Mouse (Mus musculus): ENCODE results near the gene Srbd1.

The Srbd1 gene

DNA sequence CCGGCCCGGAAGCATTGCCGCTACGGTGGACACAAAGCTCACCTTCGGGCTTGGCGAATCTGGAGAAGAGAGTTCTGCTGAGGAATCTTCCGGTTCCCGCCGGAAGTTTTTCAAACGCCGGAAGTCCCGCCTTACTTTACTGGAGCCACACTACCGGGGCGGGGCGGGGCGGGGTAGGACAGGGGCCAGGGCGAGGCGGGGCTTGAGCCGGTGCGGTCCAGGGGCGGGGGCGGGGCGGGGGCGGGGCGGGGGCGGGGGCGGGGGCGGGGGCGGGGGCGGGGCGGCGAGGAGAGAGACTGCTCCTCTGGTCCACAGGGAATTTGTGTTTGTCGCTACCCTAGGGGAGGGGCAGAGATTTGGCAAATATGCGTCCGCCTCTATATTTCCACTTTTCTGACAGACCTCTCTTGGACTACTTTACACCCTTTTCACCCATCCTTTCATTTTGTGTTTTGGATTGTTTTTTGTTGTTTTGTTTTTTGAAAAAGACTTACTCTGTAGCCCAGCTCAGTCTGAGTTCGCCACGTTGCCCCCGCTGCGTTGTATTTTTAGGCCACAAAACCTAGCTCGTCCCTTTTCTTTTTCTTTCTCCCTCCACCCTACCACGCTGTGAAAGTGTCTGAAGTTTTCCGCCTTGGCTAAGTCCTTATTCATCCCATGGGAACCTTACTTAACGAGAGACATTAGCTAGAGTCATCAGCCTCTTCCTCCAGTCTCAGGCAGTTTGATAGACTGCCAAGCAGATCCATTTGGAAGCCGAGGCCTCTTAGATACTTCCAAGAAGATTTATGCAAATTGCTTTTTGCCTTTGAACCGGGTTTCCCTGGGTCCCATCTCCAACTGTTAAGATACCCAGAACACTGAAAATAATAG lies at the start of gene Srbd1:
Srbd1 (minus strand) TSS at position 97 of the 873 bp plus-strand sequence.
- DNase-seq (ENCODE audit: low read depth, low spot score) = peak; percentile 93

DNA sequence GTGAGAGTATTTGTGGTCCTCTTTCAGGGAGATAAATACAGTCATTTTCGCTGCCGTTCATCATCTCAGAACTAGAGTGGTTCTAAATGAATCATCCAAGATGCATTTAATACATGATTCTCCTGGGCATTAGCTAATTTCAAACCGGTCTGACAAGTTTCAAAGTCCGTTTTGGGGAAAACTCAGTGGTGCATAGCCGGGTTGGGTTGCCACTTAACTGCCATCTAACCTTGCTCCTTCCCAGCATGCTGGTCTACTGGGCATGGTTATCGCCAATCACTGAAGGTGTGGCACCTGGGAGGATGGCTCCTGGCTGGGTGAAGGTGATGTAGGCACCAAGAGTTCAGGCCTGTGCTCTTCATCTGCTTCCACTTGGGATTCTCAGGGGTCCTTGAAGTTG lies 49.0 kb upstream of the Srbd1 start:
- DNase-seq (ENCODE audit: low read depth, low spot score) = no peak

DNA sequence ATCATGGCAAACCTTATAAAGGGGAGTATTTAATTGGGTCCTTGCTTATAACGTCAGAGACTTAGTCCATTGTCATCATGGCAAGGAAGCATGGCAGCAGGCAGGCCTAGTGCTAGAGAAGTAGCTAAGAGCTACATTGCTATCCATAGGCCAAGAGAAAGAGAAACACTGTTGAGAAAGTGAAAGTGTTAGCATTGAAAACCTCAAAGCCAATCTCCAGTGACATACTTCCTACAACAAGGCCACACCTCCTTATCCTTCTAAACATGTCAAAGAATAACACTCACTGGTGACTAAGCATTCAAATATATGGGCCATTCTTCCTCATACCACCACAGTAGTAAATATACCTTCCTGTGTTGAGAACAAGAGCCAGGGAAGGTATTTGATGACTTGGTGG lies 42.8 kb upstream of the Srbd1 start:
- no peak for DNase-seq (ENCODE audit: low read depth, low spot score)

- no peak for DNase-seq (ENCODE audit: low read depth, low spot score)
Observed at GRCm38 (mm10) chr17:86185584-86185983, 40.6 kb upstream of the Srbd1 start.

DNA sequence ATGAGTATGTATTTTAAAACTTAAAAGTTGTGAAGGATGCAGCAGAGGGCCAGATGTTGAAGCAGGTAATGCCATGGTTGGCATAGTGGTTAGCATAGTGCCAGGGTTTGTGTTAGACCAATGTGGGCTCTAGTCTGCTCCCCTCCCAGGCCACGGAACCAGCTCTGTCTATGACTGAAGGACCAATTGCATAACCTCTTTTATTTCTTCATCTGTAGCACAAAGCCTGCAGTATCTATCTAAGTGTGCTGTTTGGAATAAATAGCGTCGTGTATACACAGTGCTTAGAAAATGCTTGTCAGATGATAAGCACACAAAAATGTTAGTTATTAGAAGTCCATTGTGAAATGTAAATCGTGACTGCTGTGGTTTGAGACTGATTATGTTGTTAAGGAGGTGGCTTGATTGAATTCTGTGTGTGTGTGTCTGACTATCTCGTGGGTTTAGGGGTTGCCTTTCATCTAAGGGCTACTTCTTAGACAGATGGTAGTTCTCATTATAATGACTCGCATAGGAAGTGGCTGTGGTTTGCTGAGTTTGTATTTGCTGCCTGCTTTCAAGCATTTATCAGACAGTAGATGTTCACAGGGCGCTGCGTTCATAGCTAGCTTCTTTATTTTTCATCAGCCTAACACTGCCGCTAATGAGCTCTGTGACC lies 39.7 kb upstream of the Srbd1 start:
- DNase-seq (ENCODE audit: low read depth, low spot score) = no peak

DNA sequence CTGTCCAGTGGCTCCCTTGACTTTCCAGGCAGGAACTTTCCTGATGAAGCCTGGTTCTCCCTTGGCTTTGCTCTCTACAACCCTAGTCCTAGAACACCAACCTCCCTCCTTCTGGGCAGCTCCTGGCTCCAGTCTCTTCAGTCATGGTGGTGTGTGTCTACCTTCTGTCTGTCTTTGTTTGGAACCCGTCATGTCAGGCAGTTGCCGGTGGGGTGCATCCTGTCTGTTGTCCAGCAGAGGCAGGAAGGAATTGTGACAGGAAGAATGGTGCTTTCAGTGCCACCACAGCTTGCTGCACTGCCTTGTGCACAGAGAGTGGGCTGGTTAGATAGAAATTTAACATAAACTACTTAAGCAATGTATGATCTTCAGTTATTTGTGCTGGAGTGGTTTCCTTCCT lies 38.8 kb upstream of the Srbd1 start:
- no peak for DNase-seq (ENCODE audit: low read depth, low spot score)

DNA sequence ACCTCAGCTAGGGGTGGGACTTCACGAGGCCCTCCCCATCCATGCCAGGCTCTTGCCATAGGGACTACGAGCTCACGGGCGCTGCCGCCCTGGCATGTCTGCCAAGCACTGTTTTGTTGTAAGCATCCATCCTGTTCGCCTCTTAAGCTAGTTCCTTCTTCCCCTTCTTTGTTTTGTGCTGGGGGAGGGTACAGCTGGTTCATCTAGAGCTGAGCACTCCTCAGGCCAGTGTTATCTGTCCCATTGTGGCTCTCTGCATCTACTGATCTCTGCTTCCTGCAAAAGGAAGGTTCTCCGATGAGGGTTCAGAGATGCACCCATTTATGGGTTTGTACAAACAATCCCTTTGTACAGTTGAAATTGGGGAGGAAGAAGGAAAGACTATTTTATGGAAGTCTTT lies 31.7 kb upstream of the Srbd1 start:
- no peak for DNase-seq (ENCODE audit: low read depth, low spot score)

DNA sequence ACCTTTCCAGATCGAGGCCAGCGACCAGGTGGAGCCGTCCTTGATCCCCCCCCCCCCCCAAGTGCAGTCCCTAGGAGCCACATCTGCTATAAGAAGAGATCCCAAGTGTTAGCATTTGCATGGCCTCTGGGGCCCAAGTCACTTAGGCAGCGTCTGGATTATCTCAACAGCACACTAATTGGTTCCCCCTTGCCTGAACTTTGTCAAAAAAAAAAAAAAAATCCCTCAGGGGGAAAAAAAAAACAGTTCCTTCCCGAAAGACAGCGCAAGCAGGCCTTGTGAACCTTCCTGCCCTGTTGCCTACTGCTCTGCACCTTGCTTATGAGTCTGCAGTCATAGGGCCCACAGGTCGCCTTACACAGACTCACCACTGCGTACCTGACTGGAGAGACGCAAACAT lies 30.5 kb upstream of the Srbd1 start:
- no peak for DNase-seq (ENCODE audit: low read depth, low spot score)

DNA sequence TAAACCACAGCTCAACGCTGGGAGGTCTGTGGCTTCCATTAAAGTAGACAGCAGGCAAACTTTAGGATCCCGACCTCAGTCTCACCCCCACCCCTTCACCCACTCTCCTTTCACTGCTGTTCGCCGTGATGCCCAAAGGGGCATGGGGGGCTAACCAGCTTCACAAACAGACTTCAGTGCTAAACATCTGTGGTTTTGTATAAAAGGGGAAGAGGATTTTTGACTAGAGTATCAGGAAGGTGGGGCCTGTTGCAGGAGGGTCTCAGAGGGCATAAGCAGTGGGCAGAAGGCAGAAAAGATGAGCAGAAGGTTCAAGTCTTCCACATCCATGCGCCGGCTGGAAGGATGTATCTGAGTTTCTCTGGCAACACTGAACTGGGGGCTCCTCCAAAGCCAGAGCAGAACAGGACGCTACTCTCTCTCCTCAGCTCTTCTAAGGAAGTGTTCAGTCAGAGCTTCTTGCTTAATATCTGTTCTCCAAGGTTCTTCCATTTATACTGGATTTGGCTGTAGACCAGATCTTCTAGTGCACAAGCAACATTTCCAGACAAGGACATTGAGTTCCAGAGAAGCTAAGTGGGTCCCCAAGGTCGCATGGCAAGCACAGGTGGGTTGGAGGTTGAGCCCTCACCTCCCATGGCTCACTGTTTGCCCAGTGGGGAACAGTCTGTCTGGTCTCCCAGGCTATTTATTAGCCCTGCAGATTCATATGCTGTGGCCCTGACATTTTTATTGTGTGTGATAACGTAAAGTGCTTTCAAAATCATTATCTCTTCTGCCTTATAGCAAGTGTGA lies 25.4 kb upstream of the Srbd1 start:
- DNase-seq (ENCODE audit: low read depth, low spot score) = no peak

GRCm38 (mm10) chr17:86169092-86169491 lies 24.1 kb upstream of the Srbd1 start:
- DNase-seq (ENCODE audit: low read depth, low spot score) = no peak

DNA sequence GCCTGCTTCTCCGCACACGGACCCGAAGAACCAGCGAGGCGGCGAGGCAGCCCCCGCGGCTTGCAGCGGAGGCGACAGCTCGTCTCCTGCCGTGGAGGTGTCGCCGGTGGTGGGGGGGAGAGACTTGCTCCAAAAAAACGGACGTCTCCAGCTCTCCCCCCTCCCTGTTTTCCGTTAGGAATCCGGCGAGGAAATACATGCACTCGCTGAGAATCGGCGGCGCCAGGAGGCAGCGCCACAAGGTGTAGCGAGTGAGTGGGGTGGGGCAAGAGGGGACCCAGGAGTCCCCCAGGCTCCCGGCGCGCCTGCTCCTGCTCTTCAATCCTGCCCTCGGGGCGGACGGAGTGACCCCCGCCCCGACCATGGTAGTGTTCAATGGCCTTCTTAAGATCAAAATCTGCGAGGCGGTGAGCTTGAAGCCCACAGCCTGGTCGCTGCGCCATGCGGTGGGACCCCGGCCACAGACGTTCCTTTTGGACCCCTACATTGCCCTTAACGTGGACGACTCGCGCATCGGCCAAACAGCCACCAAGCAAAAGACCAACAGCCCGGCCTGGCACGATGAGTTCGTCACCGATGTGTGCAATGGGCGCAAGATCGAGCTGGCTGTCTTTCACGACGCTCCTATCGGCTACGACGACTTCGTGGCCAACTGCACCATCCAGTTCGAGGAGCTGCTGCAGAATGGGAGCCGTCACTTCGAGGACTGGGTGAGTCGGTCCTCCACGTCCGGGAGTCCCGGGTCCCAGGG lies 23.4 kb upstream of the Srbd1 start:
- no peak for DNase-seq (ENCODE audit: low read depth, low spot score)

DNA sequence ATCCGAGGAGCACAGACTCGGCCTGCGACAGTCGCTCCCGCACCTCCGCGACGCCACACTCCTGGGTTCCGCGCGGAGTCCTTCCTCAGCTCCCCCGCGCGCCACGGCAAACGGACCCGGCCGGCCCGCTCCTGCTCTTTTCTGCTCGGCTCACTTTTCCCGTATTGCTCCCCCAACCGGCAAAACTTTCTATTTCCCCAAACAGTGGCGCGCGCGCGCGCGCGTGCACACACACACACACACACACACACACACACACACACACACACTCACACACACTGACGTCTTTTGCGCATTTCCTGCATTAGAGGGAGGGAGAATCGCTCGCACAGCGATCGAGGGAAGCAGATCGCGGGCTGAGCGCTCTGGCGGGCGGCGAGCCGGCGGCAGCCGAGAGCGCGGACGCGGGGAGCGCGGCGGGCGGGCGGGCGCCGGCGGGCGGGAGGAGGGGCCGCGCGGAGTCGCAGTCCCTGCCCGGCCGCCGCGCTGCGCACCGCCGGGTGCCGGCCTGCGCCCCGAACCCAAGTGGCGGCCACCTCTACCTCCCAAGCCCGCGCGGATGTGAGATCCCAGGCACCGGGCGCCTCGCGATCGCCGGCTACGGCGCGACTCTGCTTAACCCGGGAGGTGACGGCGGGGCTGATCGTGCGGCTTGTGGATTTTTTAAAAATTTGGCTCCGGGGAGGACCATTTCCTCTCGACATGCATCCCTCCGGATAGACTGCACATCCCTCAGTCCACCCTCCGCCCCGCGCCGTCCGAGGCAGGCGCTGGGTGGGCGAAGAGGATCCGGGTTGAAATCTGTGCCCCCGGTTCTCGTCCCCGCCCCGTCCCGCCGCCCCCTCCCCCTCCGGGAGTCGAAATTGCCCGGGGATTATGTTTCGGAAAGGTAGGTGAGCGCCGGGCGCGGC lies 22.6 kb upstream of the Srbd1 start, which contains the start of gene Prkce:
Prkce (plus strand) TSS at position 466 of the 911 bp plus-strand sequence.
- DNase-seq (ENCODE audit: low read depth, low spot score) = no peak

- no peak for DNase-seq (ENCODE audit: low read depth, low spot score)
Observed at GRCm38 (mm10) chr17:86166567-86167319, 21.8 kb upstream of the Srbd1 start.

GRCm38 (mm10) chr17:86166051-86166566 lies 21.1 kb upstream of the Srbd1 start:
- DNase-seq (ENCODE audit: low read depth, low spot score) = no peak

DNA sequence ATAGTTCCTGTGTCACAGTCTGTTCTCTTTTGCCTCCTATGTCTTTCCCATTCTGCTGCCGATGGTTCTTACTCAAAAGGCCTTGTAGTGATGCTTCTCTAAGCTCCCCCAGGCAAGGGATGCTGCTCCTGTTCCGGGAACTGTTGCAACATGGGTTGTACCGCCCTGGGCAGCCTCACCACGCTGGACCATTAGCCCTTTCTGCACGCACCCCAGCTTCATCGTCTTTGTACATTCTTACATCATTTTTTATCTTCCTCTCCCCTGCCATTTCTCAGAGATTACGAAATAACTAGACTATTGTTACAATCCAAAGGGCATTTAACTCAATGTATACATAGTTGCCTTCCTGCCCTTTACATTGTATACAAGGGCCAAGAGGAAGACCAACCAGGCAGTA lies 19.4 kb upstream of the Srbd1 start:
- no peak for DNase-seq (ENCODE audit: low read depth, low spot score)

- DNase-seq (ENCODE audit: low read depth, low spot score) = no peak
Observed at GRCm38 (mm10) chr17:86162672-86163071, 17.7 kb upstream of the Srbd1 start.

- no peak for DNase-seq (ENCODE audit: low read depth, low spot score)
Observed at GRCm38 (mm10) chr17:86156999-86157398, 12.0 kb upstream of the Srbd1 start.

DNA sequence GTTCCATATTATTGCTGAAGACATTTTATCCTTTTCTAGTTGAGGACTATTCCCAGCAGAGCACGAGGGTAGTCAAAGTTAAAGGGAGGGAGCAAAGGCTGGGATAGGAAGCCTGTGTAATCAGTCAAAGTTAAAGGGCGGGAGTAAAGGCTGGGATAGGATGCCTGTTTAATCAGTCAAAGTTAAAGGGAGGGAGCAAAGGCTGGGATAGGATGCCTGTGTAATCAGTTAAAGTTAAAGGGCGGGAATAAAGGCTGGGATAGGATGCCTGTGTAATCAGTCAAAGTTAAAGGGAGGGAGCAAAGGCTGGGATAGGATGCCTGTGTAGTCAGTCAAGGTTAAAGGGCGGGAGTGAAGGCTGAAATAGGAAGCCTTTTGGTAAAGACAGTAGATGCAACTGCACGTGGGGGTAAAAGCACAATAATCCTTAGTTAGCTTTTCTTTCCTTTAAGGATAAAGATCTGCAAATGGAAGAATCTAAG lies 5.9 kb upstream of the Srbd1 start:
- no peak for DNase-seq (ENCODE audit: low read depth, low spot score)

- DNase-seq (ENCODE audit: low read depth, low spot score) = no peak
Observed at GRCm38 (mm10) chr17:86149726-86150125, 4.8 kb upstream of the Srbd1 start.
